Mouse (Mus musculus) layer of hippocampus, postnatal 10 days (tissue): ENCODE measurements around the gene Tlcd2. TPM values are rescaled to one million over a fixed set of nuclear protein-coding genes. Genes with fewer than 3 reads are reported as not detected.

ENCODE experiments used
- DNase-seq, 2 experiments: peaks; one replicate each; pipeline ENCODE4 v3.0.0; 2021; ENCODE audit warnings: low spot score in 2 of 2
- total RNA-seq, 2 experiments: library from RNA; stranded (reverse); gene quantifications; 2 replicates each; pipeline ENCODE4 v1.2.3; 2021

Gene Tlcd2
- total RNA-seq, 2 experiments from 2014 or later = 0.31 to 0.73 TPM

DNA sequence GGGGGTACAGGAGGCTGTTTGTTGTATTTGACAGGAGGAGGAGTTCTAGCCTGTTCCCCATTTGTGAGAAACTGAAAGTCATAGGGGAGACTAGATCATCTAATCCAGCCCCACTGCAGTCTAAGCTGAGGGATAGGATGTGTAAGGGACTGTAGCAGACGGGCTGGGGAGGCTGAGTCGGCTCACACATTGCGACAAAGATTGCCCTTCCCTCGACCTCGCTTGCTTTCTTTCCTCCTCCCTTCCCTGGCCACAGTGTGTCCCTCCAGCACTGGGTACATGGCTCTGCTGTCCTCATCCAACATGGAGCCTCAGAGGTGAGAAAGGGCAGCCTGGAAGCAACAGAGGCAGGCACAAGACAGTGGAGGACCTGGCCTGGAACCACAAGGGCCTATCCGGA lies 3.5 kb downstream of the Tlcd2 start:
- DNase-seq = no peak

DNA sequence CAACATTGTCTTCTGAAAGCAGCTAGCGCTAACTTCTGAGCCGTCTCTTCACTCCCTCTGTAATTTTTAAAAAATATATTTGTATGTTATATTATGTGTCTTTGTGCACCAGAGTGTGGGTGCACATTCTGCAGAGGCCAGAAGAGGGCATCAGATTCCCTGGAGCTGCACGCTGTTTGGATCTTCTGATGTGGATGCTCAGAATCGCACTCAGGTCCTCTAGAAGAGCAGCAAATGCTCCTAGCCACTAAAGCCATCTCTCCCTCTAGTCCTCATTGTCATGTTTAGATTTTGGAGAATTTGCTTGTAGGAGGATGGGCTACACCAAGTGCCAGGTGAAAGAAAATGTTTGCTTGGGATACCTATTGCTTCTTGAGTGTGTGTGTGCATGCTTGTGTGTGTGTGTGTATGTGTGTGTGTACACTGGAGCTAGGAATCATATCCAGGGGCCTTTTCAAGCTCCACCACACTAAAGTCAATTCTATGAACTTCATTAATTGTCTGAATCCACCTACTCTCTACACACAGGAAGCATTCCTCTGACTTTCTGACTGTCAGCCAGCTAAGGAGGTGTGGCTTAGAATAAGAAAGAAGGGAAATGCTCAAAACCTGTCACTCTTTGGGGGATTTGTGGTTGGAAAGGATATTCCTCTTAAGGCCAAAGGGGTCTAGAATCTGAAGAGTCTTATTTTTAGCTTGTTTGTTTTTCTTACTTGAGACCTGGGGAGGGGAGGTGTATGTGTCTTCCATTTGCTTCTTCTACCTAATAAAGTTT lies 5.4 kb downstream of the Tlcd2 start:
- DNase-seq = no peak

DNA sequence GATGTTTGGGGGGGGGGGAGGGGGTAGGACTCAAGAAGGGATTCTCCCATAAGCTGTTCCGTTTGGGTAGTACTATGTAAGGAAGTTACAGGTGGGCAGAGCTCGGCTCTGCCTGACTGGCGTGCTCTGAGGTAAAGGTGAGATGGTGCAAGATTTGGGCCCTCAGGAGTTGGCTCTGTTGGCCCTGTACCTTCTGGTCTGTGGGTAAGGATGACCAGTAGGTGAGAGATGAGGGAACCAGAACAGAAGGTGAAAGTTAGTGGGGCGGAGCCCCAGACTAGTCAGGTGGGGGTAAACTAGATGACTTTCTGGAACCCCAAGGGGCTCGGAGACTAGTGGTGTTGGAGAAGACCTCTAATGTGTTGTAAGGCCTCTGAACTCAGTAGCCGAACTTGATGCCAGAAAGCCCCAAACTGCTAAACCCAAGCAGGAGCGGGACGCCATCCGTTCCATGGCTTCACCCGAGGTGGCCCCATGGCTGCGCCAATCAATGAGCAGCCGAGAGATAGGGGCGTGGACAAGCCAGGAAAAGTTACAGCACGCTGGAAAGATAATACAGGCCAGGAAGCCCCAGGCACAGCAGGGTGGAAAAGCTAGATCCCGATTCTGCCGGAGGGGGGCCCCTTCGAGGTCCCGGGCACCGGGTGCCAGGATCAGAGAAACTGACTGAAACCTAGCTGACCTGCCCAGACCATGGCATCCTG lies 6.1 kb downstream of the Tlcd2 start:
- DNase-seq = peak in 1 of 2 experiments; percentile 20

DNA sequence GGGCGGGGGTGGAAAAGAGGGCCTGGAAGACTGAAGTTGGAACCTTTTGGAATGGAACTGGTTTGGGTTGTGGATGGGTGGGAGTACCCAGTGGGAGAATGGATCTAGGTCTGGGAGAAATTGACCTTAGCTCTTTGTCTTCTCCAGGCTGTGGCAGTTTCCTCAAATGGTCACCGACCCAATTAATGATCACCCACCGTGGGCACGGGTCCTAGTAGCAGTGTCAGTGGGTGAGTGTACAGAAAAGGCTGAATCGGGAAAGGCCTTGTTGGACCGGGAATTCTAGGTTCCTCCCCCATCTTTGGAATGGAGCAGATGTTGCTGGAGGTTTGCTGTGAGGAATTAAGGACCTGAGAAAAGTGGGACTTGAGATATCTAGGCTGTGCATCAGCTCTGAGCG lies 6.9 kb downstream of the Tlcd2 start:
- no peak for DNase-seq

DNA sequence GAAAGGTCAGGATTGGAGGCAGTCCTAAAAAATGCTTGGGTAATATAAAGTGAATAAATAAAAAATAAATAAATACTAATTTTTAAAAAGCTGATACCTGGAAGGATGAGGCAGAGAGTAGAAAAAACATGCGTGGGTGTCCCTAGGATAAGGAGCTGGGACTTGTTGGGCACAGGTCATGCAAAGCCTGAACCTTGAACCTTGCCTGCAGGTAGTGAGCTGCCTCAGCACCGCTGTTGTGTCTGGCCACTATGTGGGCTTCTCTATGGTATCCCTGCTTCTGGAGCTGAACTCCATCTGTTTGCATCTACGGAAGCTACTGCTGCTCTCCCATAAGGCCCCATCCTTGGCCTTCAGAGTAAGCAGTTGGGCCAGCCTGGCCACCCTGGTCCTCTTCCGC lies 7.7 kb downstream of the Tlcd2 start:
- no peak for DNase-seq

DNA sequence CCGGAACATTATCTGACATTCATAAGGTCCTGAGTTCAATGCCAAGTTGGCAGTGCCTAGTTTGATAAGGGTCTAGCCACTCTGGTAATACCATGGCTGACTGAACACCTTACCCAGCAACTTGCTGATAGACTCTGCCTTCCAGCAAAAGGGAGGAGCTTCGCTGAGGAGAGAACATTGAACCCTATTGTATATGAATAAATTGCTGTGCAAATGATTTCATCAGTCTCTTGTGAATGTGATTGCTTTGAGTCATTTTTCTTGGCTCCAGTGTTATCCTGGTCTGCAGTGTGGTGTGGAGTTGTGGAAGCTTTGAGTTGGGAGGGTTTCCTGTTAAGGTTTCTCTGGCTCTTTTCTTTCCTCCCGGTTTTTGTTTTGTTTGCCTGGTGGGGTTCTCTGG lies 9.2 kb downstream of the Tlcd2 start:
- DNase-seq = no peak

GRCm38 (mm10) chr11:75472469-75473081 lies 11.1 kb downstream of the Tlcd2 start:
- DNase-seq = no peak

- no peak for DNase-seq
These were observed 11.9 kb downstream of the Tlcd2 start for GRCm38 (mm10) chr11:75473376-75473775.

GRCm38 (mm10) chr11:75486192-75486591 lies 24.7 kb downstream of the Tlcd2 start:
- no peak for DNase-seq

GRCm38 (mm10) chr11:75486601-75487285 lies 25.2 kb downstream of the Tlcd2 start, which contains the start of gene Prpf8:
Prpf8 (plus strand) TSS chr11:75486816.
- peak; percentile 98 to 99 for DNase-seq

GRCm38 (mm10) chr11:75487496-75487895 lies 26.0 kb downstream of the Tlcd2 start:
- DNase-seq = no peak

DNA sequence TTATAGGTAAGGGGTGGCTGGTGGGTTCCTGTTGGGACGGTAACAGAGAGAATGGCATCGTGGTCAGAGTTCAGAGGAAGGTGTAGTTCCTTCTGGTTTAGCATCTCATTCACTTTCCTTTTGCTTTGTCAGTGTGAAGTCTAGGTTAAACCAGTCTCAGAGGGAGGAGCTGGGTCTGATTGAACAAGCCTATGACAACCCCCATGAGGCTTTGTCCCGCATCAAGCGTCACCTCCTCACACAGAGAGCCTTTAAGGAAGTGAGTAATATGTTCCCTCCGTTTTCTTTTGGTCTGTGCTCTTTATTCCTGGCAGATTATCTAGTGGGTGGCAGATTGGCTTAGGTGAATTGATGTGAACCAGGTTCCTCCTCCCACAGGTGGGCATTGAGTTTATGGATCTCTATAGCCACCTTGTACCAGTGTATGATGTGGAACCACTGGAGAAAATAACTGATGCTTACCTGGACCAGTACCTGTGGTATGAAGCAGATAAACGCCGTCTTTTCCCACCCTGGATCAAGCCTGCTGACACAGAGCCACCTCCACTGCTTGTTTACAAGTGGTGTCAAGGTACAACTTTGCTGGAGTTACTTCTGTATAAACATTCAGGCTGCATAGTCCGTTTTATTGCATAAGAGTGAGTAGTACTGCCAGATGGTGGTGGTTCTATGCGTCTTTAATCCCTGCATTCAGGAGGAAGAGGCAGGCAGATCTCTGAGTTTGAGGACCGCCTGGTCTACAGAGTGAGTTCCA lies 33.0 kb downstream of the Tlcd2 start:
- DNase-seq = no peak

DNA sequence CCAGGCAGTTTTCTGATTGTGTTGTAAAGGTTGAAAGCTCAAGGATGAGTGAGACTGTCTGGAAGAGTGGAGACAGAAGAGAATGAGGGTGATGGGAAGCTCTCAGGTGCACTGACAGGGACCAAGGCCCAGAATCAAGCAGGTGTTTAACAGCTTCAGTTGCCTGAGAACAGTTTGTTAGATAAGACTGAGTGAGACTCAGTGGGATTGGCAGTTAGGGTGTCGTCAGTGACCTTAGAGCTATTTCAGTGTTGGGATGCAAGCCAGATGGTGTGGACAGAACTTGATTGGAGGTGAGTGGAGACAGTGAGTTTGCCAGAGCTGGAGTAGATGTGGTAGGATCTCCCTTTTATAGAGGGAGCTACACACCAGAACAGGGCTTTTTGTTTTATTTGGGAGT lies 36.6 kb downstream of the Tlcd2 start:
- DNase-seq = no peak

DNA sequence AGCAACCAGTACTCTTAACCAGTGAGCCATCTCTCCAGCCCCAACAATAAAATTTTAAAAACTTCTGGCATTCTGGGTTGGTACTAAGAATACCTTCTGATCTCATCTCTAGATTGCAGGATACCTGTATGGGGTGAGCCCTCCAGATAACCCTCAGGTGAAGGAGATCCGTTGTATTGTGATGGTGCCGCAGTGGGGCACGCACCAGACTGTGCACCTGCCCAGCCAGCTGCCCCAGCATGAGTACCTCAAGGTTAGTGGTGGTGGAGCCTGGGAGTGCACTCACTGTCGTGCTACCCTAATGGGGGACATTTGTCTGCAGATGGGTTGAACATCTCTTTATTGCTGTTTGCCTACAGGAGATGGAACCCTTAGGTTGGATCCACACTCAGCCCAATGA lies 46.6 kb downstream of the Tlcd2 start:
- no peak for DNase-seq

- no peak for DNase-seq
These were observed 47.4 kb downstream of the Tlcd2 start for GRCm38 (mm10) chr11:75508904-75509303.

DNA sequence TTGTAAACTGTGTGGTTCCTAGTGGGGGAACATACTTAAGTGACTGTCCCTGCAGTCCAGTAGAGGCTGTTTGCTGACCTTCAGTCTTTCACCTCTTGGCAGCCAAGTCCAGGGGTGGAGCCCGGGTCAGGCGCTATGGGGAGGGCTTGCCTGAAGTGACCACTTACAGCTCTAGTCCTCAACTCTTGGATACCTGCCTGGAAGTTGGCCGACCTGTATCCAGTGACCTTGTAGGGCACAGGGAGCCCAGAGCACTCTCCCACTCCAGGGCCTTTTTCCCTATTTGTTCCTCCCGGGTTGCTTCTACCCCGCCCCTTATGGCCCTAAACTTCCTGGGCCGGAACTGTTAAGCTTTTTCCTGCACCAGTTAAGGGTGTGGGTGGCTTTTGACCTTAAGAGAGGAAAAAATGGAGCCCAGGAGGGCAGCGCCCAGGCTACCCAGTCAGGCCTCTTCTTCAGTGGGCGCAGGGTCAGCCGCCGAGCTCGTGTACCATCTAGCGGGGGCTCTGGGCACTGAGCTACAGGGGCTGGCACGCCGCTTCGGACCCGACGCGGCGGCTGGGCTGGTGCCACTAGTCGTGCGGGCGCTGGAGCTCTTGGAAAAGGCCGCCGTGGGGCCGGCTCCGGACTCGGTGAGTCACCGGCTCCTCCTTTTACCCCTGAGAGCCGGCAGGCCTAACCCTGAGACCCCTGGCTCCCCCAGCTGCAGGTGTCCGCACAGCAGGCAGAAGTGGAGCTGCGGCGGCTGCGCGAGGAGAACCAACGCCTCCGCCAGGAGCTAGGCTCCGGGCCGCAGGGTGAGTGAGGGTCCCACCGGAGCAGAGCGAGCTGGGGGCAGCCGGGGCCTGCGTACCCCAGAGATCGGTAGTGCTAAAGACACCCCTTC lies 48.5 kb downstream of the Tlcd2 start, which contains the start of gene Rilp:
Gene Rilp (plus strand): TSS at position 354 of the 886 bp plus-strand sequence.
- peak; percentile 72 to 78 for DNase-seq

DNA sequence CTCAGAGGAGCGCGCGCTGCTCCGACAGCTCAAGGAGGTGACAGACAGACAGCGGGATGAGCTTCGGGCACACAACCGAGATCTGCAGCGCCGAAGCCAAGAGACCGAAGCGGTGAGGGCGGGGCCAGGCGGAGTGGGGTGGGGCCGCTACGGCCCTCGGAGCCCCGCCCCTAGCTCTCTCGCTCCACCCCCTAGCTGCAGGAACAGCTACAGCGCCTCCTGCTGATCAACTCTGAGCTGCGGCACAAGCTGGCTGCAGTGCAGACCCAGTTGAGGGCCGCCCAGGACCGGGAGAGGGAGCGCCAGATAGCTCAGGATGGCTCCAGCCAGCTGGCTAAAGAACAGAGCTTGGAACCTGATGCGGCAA lies 49.1 kb downstream of the Tlcd2 start:
- peak; percentile 97 for DNase-seq

- DNase-seq = peak; percentile 36 to 43
These were observed 49.7 kb downstream of the Tlcd2 start for GRCm38 (mm10) chr11:75511213-75511612.

- no peak for DNase-seq
These were observed 50.9 kb downstream of the Tlcd2 start for GRCm38 (mm10) chr11:75512301-75513018.
